Mouse (Mus musculus) stomach, postnatal 0 days (tissue): ENCODE measurements around the gene Nrarp.

Experiments used
- CTCF ChIP-seq: IDR thresholded peaks from 2 replicates; pipeline ENCODE4 v1.5.1; 2016; ENCODE audit warnings: antibody characterized with exemption, low read depth, mild to moderate bottlenecking, moderate library complexity
- EP300 ChIP-seq: optimal IDR thresholded peaks from 2 replicates; pipeline ENCODE3; 2016; ENCODE audit warnings: antibody characterized with exemption

GRCm38 (mm10) chr2:25200631-25201030 is 20.1 kb downstream of the Nrarp start:
- TF ChIP-seq EP300: no peak
- TF ChIP-seq CTCF: no peak
